Mouse (Mus musculus): ENCODE measurements around the gene Add2.

DNA sequence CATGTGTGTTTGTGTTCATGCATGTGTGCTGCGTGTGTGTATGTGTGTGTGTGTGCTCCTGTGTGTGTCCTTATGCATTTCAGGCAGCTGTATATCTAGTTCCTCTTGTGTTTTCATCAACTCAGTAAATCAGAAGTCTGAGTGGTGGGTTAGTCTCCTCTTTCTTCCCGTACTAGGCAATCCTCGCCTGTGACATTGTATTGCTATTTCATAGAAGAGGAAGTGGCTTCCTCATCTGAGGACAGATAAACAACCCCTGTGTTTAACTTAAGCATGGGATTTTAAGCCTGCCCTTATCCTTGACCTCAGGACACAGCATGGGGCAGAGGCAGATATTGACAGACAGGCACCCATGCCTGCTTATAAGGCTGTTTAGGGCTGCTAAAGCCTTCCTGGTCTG lies 45.4 kb downstream of the Add2 start:
- no peak for TF ChIP-seq CTCF (IDR thresholded peaks at IDR 0.05; ENCODE audit: extremely low read depth, insufficient read depth, low read length)
- TF ChIP-seq POLR2A (IDR thresholded peaks at IDR 0.05; ENCODE audit: extremely low read depth, insufficient read depth, low read length) = no peak

All from cortical plate, adult 2 months (tissue).